Mouse (Mus musculus) heart, embryonic 13.5 days (tissue): ENCODE measurements around the gene Tnfsf9. TPM values are rescaled to one million over a fixed set of nuclear protein-coding genes. Genes with fewer than 3 reads are reported as not detected.
A peak's percentile ranks its signal among the peaks of the same experiment; 100 is the strongest.

Source experiments
- ATAC-seq: fragments of 200-750 bp; cut with Nextera tagmentation; 2 replicates; pipeline ENCODE4 v1.8.0; 2017; ENCODE audit warnings: moderate TSS enrichment; ENCODE audit not compliant: insufficient number of reproducible peaks, low FRiP score, low TSS enrichment; ENCODE audit errors: extremely low read depth
- H3K27ac ChIP-seq: fragments of 300-500 bp; sonication (generic); replicated peaks from 2 replicates; pipeline ENCODE4 v1.5.1; 2015; ENCODE audit warnings: moderate library complexity, mild to moderate bottlenecking, inconsistent platforms
- H3K27me3 ChIP-seq: fragments of 300-500 bp; sonication (generic); replicated peaks from 2 replicates; pipeline ENCODE4 v1.6.1; 2015; ENCODE audit warnings: mild to moderate bottlenecking, inconsistent platforms
- H3K36me3 ChIP-seq: fragments of 300-500 bp; sonication (generic); 2 replicates; pipeline ENCODE4 v1.6.1; 2015; ENCODE audit warnings: mild to moderate bottlenecking, inconsistent platforms
- H3K4me1 ChIP-seq: fragments of 300-500 bp; sonication (generic); 2 replicates; pipeline ENCODE4 v1.6.1; 2015; ENCODE audit warnings: inconsistent platforms
- H3K4me2 ChIP-seq: fragments of 300-500 bp; sonication (generic); 2 replicates; pipeline ENCODE4 v1.6.1; 2015; ENCODE audit warnings: inconsistent platforms, mild to moderate bottlenecking, moderate library complexity
- H3K4me3 ChIP-seq: fragments of 300-500 bp; sonication (generic); 2 replicates; pipeline ENCODE4 v1.5.1; 2015; ENCODE audit warnings: moderate library complexity, mild to moderate bottlenecking, inconsistent platforms
- H3K9ac ChIP-seq: fragments of 300-500 bp; sonication (generic); 2 replicates; pipeline ENCODE4 v1.6.1; 2015; ENCODE audit warnings: inconsistent platforms, mild to moderate bottlenecking, moderate library complexity
- H3K9me3 ChIP-seq: fragments of 300-500 bp; sonication (generic); 2 replicates; pipeline ENCODE4 v1.6.1; 2016; ENCODE audit warnings: inconsistent platforms
- WGBS: fragments of 180-500 bp; shearing (Covaris S2); methylation state at CpG from one replicate; pipeline ENCODE4 v1.1.7; 2015; ENCODE audit warnings: mixed read lengths; 5-methylcytosine and 5-hydroxymethylcytosine counted together
- polyA plus RNA-seq: library from polyadenylated mRNA; unstranded; fragments of >200 nt; fragmentation: Nextera tagmentation; extraction: Ambion mirVana; gene quantifications from 2 replicates; pipeline ENCODE4 v1.2.1, GENCODE M21; 2015

The Tnfsf9 gene
- polyA plus RNA-seq, 1 experiment from 2014 or later = 3.2 TPM

GRCm38 (mm10) chr17:57095855-57096622 lies 9.1 kb upstream of the Tnfsf9 start:
- H3K4me3 ChIP-seq = peak overlapping the region; percentile 21
- H3K4me1 ChIP-seq = peaks cover 7% of the 10 kb centered on the region; the same call in 1 of the 2 replicates
- no peak for ATAC-seq
- WGBS = 2% methylated on average over 18 of the region's 19 CpGs
- no peaks in the 10 kb centered on the region for H3K36me3 ChIP-seq
- peak overlapping the region; percentile 58 for H3K4me2 ChIP-seq
- H3K9ac ChIP-seq = no peak overlapping the region
- H3K9me3 ChIP-seq = no peaks in the 10 kb centered on the region; the same call in 1 of the 2 replicates
- no peak overlapping the region for H3K27ac ChIP-seq
- H3K27me3 ChIP-seq = peaks cover 10% of the 10 kb centered on the region

- H3K9me3 ChIP-seq = no peaks in the 10 kb centered on the region; the same call in 1 of the 2 replicates
- H3K4me1 ChIP-seq = peaks cover 7% of the 10 kb centered on the region; the same call in 1 of the 2 replicates
- whole genome bisulfite sequencing = under 1% methylated on average over 11 of the region's 11 CpGs
- H3K4me2 ChIP-seq = peak overlapping the region; percentile 58
- H3K9ac ChIP-seq = no peak overlapping the region
- H3K4me3 ChIP-seq = peak overlapping the region; percentile 21
- no peak overlapping the region for H3K27ac ChIP-seq
- H3K27me3 ChIP-seq = peaks cover 10% of the 10 kb centered on the region
- ATAC-seq = no peak
- H3K36me3 ChIP-seq = no peaks in the 10 kb centered on the region
Measured at GRCm38 (mm10) chr17:57096623-57096920, 8.6 kb upstream of the Tnfsf9 start.

DNA sequence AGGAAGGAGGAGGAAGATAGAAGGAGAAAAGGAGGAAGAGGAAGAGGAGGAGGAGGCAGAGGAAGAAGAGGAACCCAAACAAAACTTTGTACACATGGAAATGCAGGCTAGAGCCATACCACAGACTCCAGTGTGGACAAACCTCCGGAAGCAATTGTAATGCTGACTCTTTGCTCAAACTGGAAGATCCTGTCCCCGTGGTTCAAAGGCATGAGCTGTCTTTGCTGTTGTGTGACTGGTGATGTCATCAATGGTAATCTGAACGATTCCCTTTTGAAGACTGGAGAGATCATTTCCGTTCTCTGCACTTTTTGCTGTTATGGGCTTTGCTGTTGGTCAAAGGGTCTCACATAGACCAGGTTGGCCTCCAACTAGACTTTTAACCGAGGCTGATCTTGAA lies 6.8 kb upstream of the Tnfsf9 start:
- Histone ChIP-seq H3K9ac (no peak overlapping the region), H3K27me3 (peaks cover 10% of the 10 kb centered on the region), H3K9me3 (no peaks in the 10 kb centered on the region; the same call in 1 of the 2 replicates), H3K4me3 (no peak overlapping the region), H3K36me3 (no peaks in the 10 kb centered on the region), H3K27ac (no peak overlapping the region), H3K4me1 (peaks cover 7% of the 10 kb centered on the region; the same call in 1 of the 2 replicates), H3K4me2 (no peak overlapping the region)
- WGBS = 71% methylated on average over 5 of the region's 5 CpGs
- ATAC-seq = no peak

DNA sequence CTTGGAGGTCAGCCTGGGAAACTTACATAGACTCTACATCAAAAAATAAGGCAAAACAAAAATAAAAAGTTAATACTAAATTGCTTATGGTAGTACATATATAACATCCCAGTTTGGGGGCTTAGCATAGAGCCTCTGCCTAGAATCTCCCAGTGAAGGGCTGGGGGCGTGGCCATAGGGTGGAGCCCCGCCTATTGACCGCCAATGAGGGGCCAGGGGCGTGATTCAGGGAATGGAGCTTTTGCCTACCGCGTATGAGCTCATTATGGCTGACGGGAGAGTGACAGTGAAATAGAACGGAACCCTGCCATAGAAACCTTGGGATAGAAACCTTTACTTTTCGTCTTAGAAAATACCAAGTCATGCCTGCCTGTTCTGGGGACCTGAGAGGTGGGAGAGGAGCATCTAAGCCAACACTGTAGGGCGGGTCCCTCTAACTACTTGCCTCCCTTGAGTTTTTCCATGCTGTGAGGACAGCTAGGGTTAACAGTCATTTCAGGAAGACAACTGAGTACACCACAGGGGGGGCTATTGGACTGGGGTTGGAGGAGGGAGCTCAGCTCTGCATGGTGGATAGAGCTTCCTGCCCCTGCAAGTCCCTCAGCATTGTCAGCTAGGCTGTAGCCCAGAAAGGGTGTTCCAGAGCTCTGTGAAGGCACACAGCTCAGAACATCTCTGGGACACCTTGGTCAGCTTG lies 5.3 kb upstream of the Tnfsf9 start:
- Histone ChIP-seq H3K27me3 (peaks cover 8% of the 10 kb centered on the region), H3K9me3 (no peaks in the 10 kb centered on the region), H3K27ac (no peak overlapping the region), H3K4me3 (no peak overlapping the region), H3K4me2 (peak overlapping the region; percentile 5; the same call in 1 of the 2 replicates), H3K36me3 (no peaks in the 10 kb centered on the region), H3K4me1 (peaks cover 13% of the 10 kb centered on the region), H3K9ac (no peak overlapping the region; the same call in 1 of the 2 replicates)
- no peak for ATAC-seq
- WGBS = 5% methylated on average over 10 of the region's 10 CpGs

GRCm38 (mm10) chr17:57102276-57102675 lies 2.8 kb upstream of the Tnfsf9 start:
- H3K4me2 ChIP-seq = no peak overlapping the region
- WGBS = 78% methylated on average over 2 of the region's 2 CpGs

GRCm38 (mm10) chr17:57104496-57104895 lies 629 bp upstream of the Tnfsf9 start:
- Histone ChIP-seq H3K4me1 (peaks cover 26% of the 10 kb centered on the region), H3K4me3 (peak overlapping the region; percentile 67), H3K9me3 (no peaks in the 10 kb centered on the region), H3K27me3 (0 out of 2 replicates have a peak, but pooled peaks cover 10% of the 10 kb centered on the region), H3K9ac (peak overlapping the region; percentile 84), H3K27ac (no peak overlapping the region), H3K4me2 (peak overlapping the region; percentile 90), H3K36me3 (no peaks in the 10 kb centered on the region)
- WGBS = 46% methylated on average over 4 of the region's 4 CpGs
- no peak for ATAC-seq

More at GRCm38 (mm10) chr17:57102276-57102675, 2.8 kb upstream of the Tnfsf9 start:
- no peaks in the 10 kb centered on the region for H3K36me3 ChIP-seq
- H3K4me3 ChIP-seq = no peak overlapping the region
- 0 out of 2 replicates have a peak, but pooled peaks cover 10% of the 10 kb centered on the region for H3K27me3 ChIP-seq
- H3K4me1 ChIP-seq = peaks cover 25% of the 10 kb centered on the region
- no peak for ATAC-seq
- H3K9ac ChIP-seq = no peak overlapping the region
- H3K9me3 ChIP-seq = no peaks in the 10 kb centered on the region
- H3K27ac ChIP-seq = no peak overlapping the region

DNA sequence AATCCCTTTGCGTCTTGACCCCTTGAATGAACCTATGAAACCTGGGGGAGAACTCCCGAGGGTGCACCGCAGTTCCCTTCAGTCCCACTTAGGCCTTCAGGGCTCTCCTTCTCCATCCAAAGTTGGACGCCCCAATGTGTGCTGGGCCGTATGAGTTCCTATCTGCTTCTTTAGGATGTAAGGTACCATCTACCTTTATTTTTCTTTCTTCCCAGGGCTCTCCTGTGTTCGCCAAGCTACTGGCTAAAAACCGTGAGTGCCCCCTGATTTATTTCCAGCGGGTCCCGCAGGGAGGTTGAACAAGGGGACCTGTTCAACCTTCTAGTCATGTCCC lies 877 bp downstream of the Tnfsf9 start:
- Histone ChIP-seq H3K4me2 (peak overlapping the region; percentile 90), H3K9ac (peak overlapping the region; percentile 84), H3K4me1 (peaks cover 24% of the 10 kb centered on the region), H3K36me3 (no peaks in the 10 kb centered on the region), H3K9me3 (no peaks in the 10 kb centered on the region), H3K27ac (no peak overlapping the region), H3K4me3 (peak overlapping the region; percentile 67), H3K27me3 (0 out of 2 replicates have a peak, but pooled peaks cover 10% of the 10 kb centered on the region)
- WGBS = 17% methylated on average over 9 of the region's 9 CpGs
- no peak for ATAC-seq

- Histone ChIP-seq H3K36me3 (no peaks in the 10 kb centered on the region), H3K4me2 (no peak overlapping the region), H3K4me3 (no peak overlapping the region), H3K9me3 (no peaks in the 10 kb centered on the region), H3K27ac (no peak overlapping the region), H3K27me3 (0 out of 2 replicates have a peak, but pooled peaks cover 10% of the 10 kb centered on the region), H3K9ac (no peak overlapping the region), H3K4me1 (peaks cover 24% of the 10 kb centered on the region)
- 71% methylated on average over 5 of the region's 5 CpGs for WGBS
- no peak for ATAC-seq
Measured at GRCm38 (mm10) chr17:57107064-57107463, 1.9 kb downstream of the Tnfsf9 start.

DNA sequence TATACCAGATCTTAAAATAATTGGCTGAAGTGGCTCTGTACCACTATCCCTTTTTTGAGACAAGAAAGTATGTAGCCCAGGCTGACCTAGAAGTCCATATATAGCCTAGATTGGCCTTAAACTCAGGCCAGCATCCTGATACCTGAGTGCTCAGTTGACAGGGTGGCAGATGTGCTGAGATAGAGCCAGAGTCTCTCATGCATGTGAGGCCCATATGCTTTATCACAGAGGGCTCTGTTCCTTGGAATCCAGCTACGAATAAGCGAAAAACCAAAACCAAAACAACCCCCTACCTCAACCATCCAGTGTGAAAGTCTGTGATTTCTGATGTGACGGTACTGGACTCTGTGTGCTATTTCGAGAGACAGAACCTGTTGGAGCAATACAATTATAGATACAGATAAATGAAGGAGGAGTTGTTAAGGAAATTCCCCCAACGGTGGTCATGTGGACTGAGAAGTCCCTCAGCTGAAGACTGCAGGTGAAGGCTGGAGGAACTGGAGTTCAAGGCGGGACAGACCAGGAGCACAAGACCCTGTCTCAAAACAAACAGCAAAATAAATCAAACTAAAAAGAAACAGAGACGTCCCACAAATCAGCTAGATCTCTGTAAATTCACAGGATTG lies 3.0 kb downstream of the Tnfsf9 start:
- H3K4me1 ChIP-seq = peaks cover 24% of the 10 kb centered on the region
- H3K4me2 ChIP-seq = no peak overlapping the region
- no peak overlapping the region for H3K9ac ChIP-seq
- no peaks in the 10 kb centered on the region for H3K9me3 ChIP-seq
- H3K36me3 ChIP-seq = no peaks in the 10 kb centered on the region
- H3K27ac ChIP-seq = no peak overlapping the region
- ATAC-seq = no peak
- 69% methylated on average over 7 of the region's 7 CpGs for WGBS
- H3K27me3 ChIP-seq = 0 out of 2 replicates have a peak, but pooled peaks cover 10% of the 10 kb centered on the region
- H3K4me3 ChIP-seq = no peak overlapping the region

DNA sequence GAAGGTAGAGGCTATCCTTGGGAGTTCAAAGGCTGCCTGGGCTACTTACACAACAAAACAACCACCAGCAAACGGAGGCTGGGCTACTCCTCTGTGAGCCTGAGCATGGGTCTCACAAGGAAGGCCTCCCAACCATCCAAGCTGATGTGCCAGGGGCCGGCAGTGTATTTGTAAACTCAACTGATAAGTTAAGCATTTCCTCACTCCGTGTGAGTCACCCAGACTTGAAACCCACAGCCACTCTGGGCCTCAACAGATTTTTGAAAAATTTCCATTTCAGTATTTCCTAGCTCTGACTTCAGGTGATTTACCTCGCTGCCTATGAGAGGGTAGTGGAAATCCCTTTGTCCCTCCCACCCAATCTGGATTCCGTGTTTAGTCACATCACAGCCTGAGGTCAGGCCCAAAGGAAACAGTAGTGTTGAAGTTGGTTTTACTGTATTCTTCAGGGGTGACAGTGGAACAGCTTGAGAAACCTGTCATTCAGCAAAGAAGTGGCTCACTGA lies 3.6 kb downstream of the Tnfsf9 start:
- ATAC-seq = no peak
- Histone ChIP-seq H3K27me3 (0 out of 2 replicates have a peak, but pooled peaks cover 10% of the 10 kb centered on the region), H3K4me1 (peaks cover 24% of the 10 kb centered on the region), H3K4me3 (no peak overlapping the region), H3K4me2 (no peak overlapping the region), H3K9me3 (no peaks in the 10 kb centered on the region), H3K27ac (no peak overlapping the region), H3K9ac (no peak overlapping the region), H3K36me3 (no peaks in the 10 kb centered on the region)
- 27% methylated on average over 5 of the region's 5 CpGs for WGBS

GRCm38 (mm10) chr17:57110005-57110404 lies 4.9 kb downstream of the Tnfsf9 start:
- no peak for ATAC-seq
- Histone ChIP-seq H3K4me2 (no peak overlapping the region), H3K27me3 (0 out of 2 replicates have a peak, but pooled peaks cover 10% of the 10 kb centered on the region), H3K9me3 (no peaks in the 10 kb centered on the region), H3K9ac (no peak overlapping the region), H3K4me3 (no peak overlapping the region), H3K27ac (no peak overlapping the region), H3K36me3 (no peaks in the 10 kb centered on the region), H3K4me1 (peaks cover 16% of the 10 kb centered on the region)
- WGBS = 70% methylated on average over 1 of the region's 1 CpGs
